Mouse (Mus musculus) heart, embryonic 12.5 days (tissue): ENCODE data around the gene Adam30. TPM values are rescaled to one million over a fixed set of nuclear protein-coding genes. Genes with fewer than 3 reads are reported as not detected.

Source experiments
- polyA plus RNA-seq: library from polyadenylated mRNA; unstranded; fragments of >200 nt; fragmentation: Nextera tagmentation; extraction: Ambion mirVana; gene quantifications from 2 replicates; pipeline ENCODE4 v1.2.1, GENCODE M21; 2016

The Adam30 gene
- polyA plus RNA-seq, 1 experiment from 2014 or later: not detected

Other genes starting within 250 kb of the Adam30 start
- 16.7 and 17.7 TPM in 2 replicates for gene Notch2, start 147.1 kb upstream of the Adam30 start, polyA plus RNA-seq
- gene Reg4, start 61.5 kb downstream of the Adam30 start, polyA plus RNA-seq: not detected in 2 replicates
- gene Hmgcs2, start 119.8 kb downstream of the Adam30 start, polyA plus RNA-seq: 10.0 and 10.7 TPM in 2 replicates
- 89.5 and 93.7 TPM in 2 replicates for gene Phgdh, start 179.4 kb downstream of the Adam30 start, polyA plus RNA-seq
- gene Zfp697, start 221.8 kb downstream of the Adam30 start, polyA plus RNA-seq: 8.0 and 8.3 TPM in 2 replicates